Mouse (Mus musculus) gastrocnemius, postnatal 10 days (tissue): ENCODE data around the gene Ate1. TPM values are rescaled to one million over a fixed set of nuclear protein-coding genes. Genes with fewer than 3 reads are reported as not detected.
"Not testable (repeated sequence)": the region's sequence is repeated elsewhere in the genome, so short reads cannot be mapped to it uniquely, and the experiment has no call there.

Experiments
- DNase-seq: peaks from one replicate; pipeline ENCODE4 v3.0.0; 2021; ENCODE audit warnings: mixed read lengths
- total RNA-seq, 2 experiments: library from RNA; stranded (reverse); gene quantifications; 2 replicates each; pipeline ENCODE4 v1.2.3; 2021

Gene Ate1
- total RNA-seq, 2 experiments from 2014 or later, result 27.2 to 31.6 TPM

- no peak for DNase-seq
These were observed 3.3 kb upstream of the Ate1 start for GRCm38 (mm10) chr7:130523451-130523850.

GRCm38 (mm10) chr7:130520812-130521422, 748 bp upstream of the Ate1 start:
- no peak for DNase-seq

- peak; percentile 99 for DNase-seq
These were observed 797 bp downstream of the Ate1 start for GRCm38 (mm10) chr7:130519096-130520048.

GRCm38 (mm10) chr7:130518213-130519095, 1.7 kb downstream of the Ate1 start:
- DNase-seq, result no peak

GRCm38 (mm10) chr7:130510243-130510642, 9.9 kb downstream of the Ate1 start:
- DNase-seq, result no peak

- DNase-seq, result no peak
These were observed 17.2 kb downstream of the Ate1 start for GRCm38 (mm10) chr7:130503006-130503405.

GRCm38 (mm10) chr7:130501499-130501898, 18.7 kb downstream of the Ate1 start:
- DNase-seq, result no peak

- no peak for DNase-seq
These were observed 26.8 kb downstream of the Ate1 start for GRCm38 (mm10) chr7:130493346-130493745.

GRCm38 (mm10) chr7:130492026-130492425, 28.1 kb downstream of the Ate1 start:
- no peak for DNase-seq

- not testable (repeated sequence) for DNase-seq
These were observed 41.2 kb downstream of the Ate1 start for GRCm38 (mm10) chr7:130479003-130479402.

- peak; percentile 17 for DNase-seq
These were observed 44.2 kb downstream of the Ate1 start for GRCm38 (mm10) chr7:130475970-130476369.

- DNase-seq, result no peak
These were observed 46.3 kb downstream of the Ate1 start for GRCm38 (mm10) chr7:130473881-130474280.

- no peak for DNase-seq
These were observed 47.5 kb downstream of the Ate1 start for GRCm38 (mm10) chr7:130472683-130473082.

- no peak for DNase-seq
These were observed 49.1 kb downstream of the Ate1 start for GRCm38 (mm10) chr7:130471045-130471444.

GRCm38 (mm10) chr7:130455587-130456246, 64.5 kb downstream of the Ate1 start:
- no peak for DNase-seq

GRCm38 (mm10) chr7:130454226-130454625, 65.9 kb downstream of the Ate1 start:
- no peak for DNase-seq

GRCm38 (mm10) chr7:130435776-130436175, 84.4 kb downstream of the Ate1 start:
- DNase-seq, result no peak

GRCm38 (mm10) chr7:130432141-130432540, 88.0 kb downstream of the Ate1 start:
- DNase-seq, result no peak

- no peak for DNase-seq
These were observed 93.6 kb downstream of the Ate1 start for GRCm38 (mm10) chr7:130426586-130426985.

- no peak for DNase-seq
These were observed 94.2 kb downstream of the Ate1 start for GRCm38 (mm10) chr7:130425991-130426390.

GRCm38 (mm10) chr7:130419961-130420360, 100.2 kb downstream of the Ate1 start:
- DNase-seq, result no peak

- no peak for DNase-seq
These were observed 112.5 kb downstream of the Ate1 start for GRCm38 (mm10) chr7:130407622-130408021.
